Mouse (Mus musculus) embryonic facial prominence, embryonic 13.5 days (tissue): ENCODE results near the gene Skida1. TPM values are rescaled to one million over a fixed set of nuclear protein-coding genes. Genes with fewer than 3 reads are reported as not detected.
A peak's percentile ranks its signal among the peaks of the same experiment; 100 is the strongest.

Experiments used
- ATAC-seq: fragments of 200-750 bp; cut with Nextera tagmentation; 2 replicates; pipeline ENCODE4 v1.8.0; 2017; ENCODE audit warnings: low read depth; ENCODE audit not compliant: insufficient number of reproducible peaks, insufficient read depth, low FRiP score, low TSS enrichment
- H3K27ac ChIP-seq: fragments of 300-500 bp; sonication (generic); 2 replicates; pipeline ENCODE4 v1.5.1; 2015; ENCODE audit warnings: moderate library complexity, mild to moderate bottlenecking, inconsistent platforms
- H3K27me3 ChIP-seq: fragments of 300-500 bp; sonication (generic); 2 replicates; pipeline ENCODE4 v1.6.1; 2015; ENCODE audit warnings: mild to moderate bottlenecking, inconsistent platforms
- H3K36me3 ChIP-seq: fragments of 300-500 bp; sonication (generic); 2 replicates; pipeline ENCODE4 v1.6.1; 2015; ENCODE audit warnings: mild to moderate bottlenecking, inconsistent platforms
- H3K4me1 ChIP-seq: fragments of 300-500 bp; sonication (generic); 2 replicates; pipeline ENCODE4 v1.6.1; 2015; ENCODE audit warnings: inconsistent platforms
- H3K4me2 ChIP-seq: fragments of 300-500 bp; sonication (generic); 2 replicates; pipeline ENCODE4 v1.6.1; 2015; ENCODE audit warnings: moderate library complexity, mild to moderate bottlenecking, inconsistent platforms
- H3K4me3 ChIP-seq: fragments of 300-500 bp; sonication (generic); 2 replicates; pipeline ENCODE4 v1.5.1; 2015; ENCODE audit warnings: mild to moderate bottlenecking, inconsistent platforms
- H3K9ac ChIP-seq: fragments of 300-500 bp; sonication (generic); 2 replicates; pipeline ENCODE4 v1.6.1; 2015; ENCODE audit warnings: mild to moderate bottlenecking, inconsistent platforms
- H3K9me3 ChIP-seq: fragments of 300-500 bp; sonication (generic); 2 replicates; pipeline ENCODE4 v1.6.1; 2016; ENCODE audit warnings: inconsistent platforms
- WGBS: fragments of 180-500 bp; shearing (Covaris S2); methylation state at CpG from one replicate; pipeline ENCODE4 v1.1.7; 2015; ENCODE audit warnings: mixed read lengths; 5-methylcytosine and 5-hydroxymethylcytosine counted together
- polyA plus RNA-seq: library from polyadenylated mRNA; unstranded; fragments of >200 nt; fragmentation: Nextera tagmentation; extraction: Ambion mirVana; gene quantifications from 2 replicates; pipeline ENCODE4 v1.2.1, GENCODE M21; 2015

Gene Skida1
- polyA plus RNA-seq, 1 experiment from 2014 or later = 9.8 TPM

- Histone ChIP-seq H3K27me3 (no peaks in the 10 kb centered on the region), H3K36me3 (no peaks in the 10 kb centered on the region), H3K27ac (peak overlapping the region; percentile 100), H3K9ac (peak overlapping the region; percentile 100), H3K4me2 (peak overlapping the region; percentile 71), H3K4me3 (peak overlapping the region; percentile 95), H3K9me3 (no peaks in the 10 kb centered on the region), H3K4me1 (peaks cover 38% of the 10 kb centered on the region)
- ATAC-seq = no peak
- WGBS = 1% methylated on average over 4 of the region's 4 CpGs
Observed at GRCm38 (mm10) chr2:18046186-18046585, 2.7 kb downstream of the Skida1 start.

- Histone ChIP-seq H3K9me3 (no peaks in the 10 kb centered on the region), H3K4me3 (peak overlapping the region; percentile 95), H3K4me1 (peaks cover 40% of the 10 kb centered on the region), H3K27me3 (no peaks in the 10 kb centered on the region), H3K27ac (peak overlapping the region; percentile 100), H3K9ac (peak overlapping the region; percentile 100), H3K4me2 (peak overlapping the region; percentile 71), H3K36me3 (no peaks in the 10 kb centered on the region)
- no peak for ATAC-seq
- 4% methylated on average over 6 of the region's 6 CpGs for WGBS
Observed at GRCm38 (mm10) chr2:18045781-18046181, 3.1 kb downstream of the Skida1 start.

GRCm38 (mm10) chr2:18045143-18045780 is 3.6 kb downstream of the Skida1 start:
- no peak for ATAC-seq
- H3K4me3 ChIP-seq = peak overlapping the region; percentile 95
- 4% methylated on average over 7 of the region's 7 CpGs for WGBS

GRCm38 (mm10) chr2:18041199-18041885 is 7.5 kb downstream of the Skida1 start:
- Histone ChIP-seq H3K36me3 (no peaks in the 10 kb centered on the region), H3K27me3 (0 out of 2 replicates have a peak, but pooled peaks cover 3% of the 10 kb centered on the region), H3K27ac (peak overlapping the region; percentile 76), H3K9me3 (no peaks in the 10 kb centered on the region), H3K4me1 (peaks cover 51% of the 10 kb centered on the region), H3K4me2 (peak overlapping the region; percentile 71), H3K4me3 (peak overlapping the region; percentile 34), H3K9ac (peak overlapping the region; percentile 80)
- WGBS = 11% methylated on average over 14 of the region's 14 CpGs
- ATAC-seq = no peak

More at GRCm38 (mm10) chr2:18045143-18045780, 3.6 kb downstream of the Skida1 start:
- H3K9me3 ChIP-seq = no peaks in the 10 kb centered on the region
- no peaks in the 10 kb centered on the region for H3K27me3 ChIP-seq
- H3K4me1 ChIP-seq = peaks cover 44% of the 10 kb centered on the region
- peak overlapping the region; percentile 71 for H3K4me2 ChIP-seq
- no peaks in the 10 kb centered on the region for H3K36me3 ChIP-seq
- peak overlapping the region; percentile 100 for H3K27ac ChIP-seq
- H3K9ac ChIP-seq = peak overlapping the region; percentile 100

GRCm38 (mm10) chr2:18040347-18041160 is 8.3 kb downstream of the Skida1 start:
- Histone ChIP-seq H3K4me1 (peaks cover 51% of the 10 kb centered on the region), H3K27me3 (0 out of 2 replicates have a peak, but pooled peaks cover 3% of the 10 kb centered on the region), H3K9ac (peak overlapping the region; percentile 80), H3K4me2 (peak overlapping the region; percentile 71), H3K4me3 (peak overlapping the region; percentile 34), H3K27ac (peak overlapping the region; percentile 76), H3K36me3 (no peaks in the 10 kb centered on the region), H3K9me3 (no peaks in the 10 kb centered on the region)
- 13% methylated on average over 27 of the region's 27 CpGs for whole genome bisulfite sequencing
- ATAC-seq = no peak

- Histone ChIP-seq H3K9me3 (no peaks in the 10 kb centered on the region), H3K36me3 (no peaks in the 10 kb centered on the region), H3K4me1 (peaks cover 51% of the 10 kb centered on the region), H3K27me3 (0 out of 2 replicates have a peak, but pooled peaks cover 3% of the 10 kb centered on the region), H3K27ac (peak overlapping the region; percentile 57), H3K4me3 (peak overlapping the region; percentile 34), H3K4me2 (peak overlapping the region; percentile 71), H3K9ac (peak overlapping the region; percentile 80)
- ATAC-seq = no peak
- 4% methylated on average over 46 of the region's 46 CpGs for WGBS
Observed at GRCm38 (mm10) chr2:18039566-18040290, 9.1 kb downstream of the Skida1 start.

- ATAC-seq = no peak
- H3K36me3 ChIP-seq = no peaks in the 10 kb centered on the region
- H3K27ac ChIP-seq = no peak overlapping the region
- H3K9me3 ChIP-seq = no peaks in the 10 kb centered on the region
- peak overlapping the region; percentile 34; the same call in 1 of the 2 replicates for H3K4me3 ChIP-seq
- 0 out of 2 replicates have a peak, but pooled peaks cover 3% of the 10 kb centered on the region for H3K27me3 ChIP-seq
- WGBS = 43% methylated on average over 10 of the region's 10 CpGs
- peaks cover 52% of the 10 kb centered on the region for H3K4me1 ChIP-seq
- H3K4me2 ChIP-seq = peak overlapping the region; percentile 71
- peak overlapping the region; percentile 80 for H3K9ac ChIP-seq
Observed at GRCm38 (mm10) chr2:18038895-18039371, 9.9 kb downstream of the Skida1 start.

- WGBS = 54% methylated on average over 3 of the region's 3 CpGs
- no peak overlapping the region for H3K27ac ChIP-seq
- H3K4me1 ChIP-seq = peaks cover 58% of the 10 kb centered on the region
- 0 out of 2 replicates have a peak, but pooled peaks cover 3% of the 10 kb centered on the region for H3K27me3 ChIP-seq
- no peak overlapping the region for H3K4me3 ChIP-seq
- H3K36me3 ChIP-seq = no peaks in the 10 kb centered on the region
- ATAC-seq = no peak
- no peak overlapping the region for H3K4me2 ChIP-seq
- no peak overlapping the region for H3K9ac ChIP-seq
- no peaks in the 10 kb centered on the region for H3K9me3 ChIP-seq
Observed at GRCm38 (mm10) chr2:18038141-18038752, 10.6 kb downstream of the Skida1 start.

GRCm38 (mm10) chr2:18037491-18037890 is 11.4 kb downstream of the Skida1 start, which contains the start of gene A930004D18Rik:
A930004D18Rik (minus strand) TSS chr2:18037737.
- Histone ChIP-seq H3K36me3 (no peaks in the 10 kb centered on the region), H3K9me3 (no peaks in the 10 kb centered on the region), H3K4me1 (peaks cover 58% of the 10 kb centered on the region), H3K27ac (no peak within 1 kb of the TSS), H3K9ac (no peak within 1 kb of the TSS), H3K4me3 (no peak within 1 kb of the TSS), H3K27me3 (0 out of 2 replicates have a peak, but pooled peaks cover 3% of the 10 kb centered on the region), H3K4me2 (no peak within 1 kb of the TSS)
- WGBS = 46% methylated on average over 2 of the region's 2 CpGs
- no peak for ATAC-seq

- Histone ChIP-seq H3K36me3 (no peaks in the 10 kb centered on the region), H3K9ac (no peak overlapping the region), H3K9me3 (no peaks in the 10 kb centered on the region), H3K4me2 (no peak overlapping the region), H3K4me3 (no peak overlapping the region), H3K4me1 (peaks cover 47% of the 10 kb centered on the region), H3K27ac (no peak overlapping the region), H3K27me3 (0 out of 2 replicates have a peak, but pooled peaks cover 3% of the 10 kb centered on the region)
- 57% methylated on average over 10 of the region's 10 CpGs for WGBS
- no peak for ATAC-seq
Observed at GRCm38 (mm10) chr2:18034371-18035250, 14.2 kb downstream of the Skida1 start.
